Mouse (Mus musculus): ENCODE results near the gene Gm16181. TPM values are rescaled to one million over a fixed set of nuclear protein-coding genes. Genes with fewer than 3 reads are reported as not detected.
"Not testable (repeated sequence)": the region's sequence is repeated elsewhere in the genome, so short reads cannot be mapped to it uniquely, and the experiment has no call there.

Gene Gm16181
- polyA plus RNA-seq, 1 experiment, result not detected

DNA sequence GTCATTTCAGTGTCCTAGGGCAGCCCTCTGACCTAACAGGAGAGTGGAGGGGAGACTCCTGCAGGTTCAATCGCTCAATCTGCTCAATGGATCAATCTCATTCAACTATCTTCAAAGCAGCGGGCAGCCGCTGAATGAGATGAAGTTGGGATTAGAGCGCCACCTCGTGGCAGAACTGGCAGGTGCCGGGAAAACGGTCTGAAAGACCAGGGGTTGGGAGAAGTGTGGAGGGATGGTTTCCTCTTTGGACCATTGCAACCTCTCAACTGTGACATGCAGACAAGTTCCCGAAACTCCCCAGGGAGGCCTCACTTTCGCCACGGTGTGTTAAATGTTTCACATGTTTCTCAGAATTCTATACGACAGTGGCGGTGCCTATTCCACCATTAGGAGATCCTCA is 11.4 kb downstream of the Gm16181 start:
- H3K27me3 ChIP-seq (replicated peaks; ENCODE audit: control insufficient read depth, insufficient read depth, low read length), result no peaks in the 10 kb centered on the region
- H3K4me1 ChIP-seq (ENCODE audit: control insufficient read depth, insufficient read depth, low read length), result peaks cover 4% of the 10 kb centered on the region; the same call in 1 of the 2 replicates
- H3K4me3 ChIP-seq (ENCODE audit: insufficient read depth, low read depth, low read length), result no peak overlapping the region
- peak; percentile 89 for TF ChIP-seq CTCF (conservative IDR thresholded peaks at IDR 0.05; ENCODE audit: insufficient read depth, insufficient read length, low read depth, low read length)
- TF ChIP-seq POLR2A (IDR thresholded peaks at IDR 0.05; ENCODE audit: low read depth, low read length), result no peak
- no peak overlapping the region for H3K27ac ChIP-seq (ENCODE audit: insufficient read depth, low read depth, low read length)
- H3K36me3 ChIP-seq (ENCODE audit: control insufficient read depth, insufficient read depth, low read length), result no peaks in the 10 kb centered on the region
- whole genome bisulfite sequencing, result 6% methylated on average over 12 of the region's 12 CpGs
- peak; percentile 84 for DNase-seq

DNA sequence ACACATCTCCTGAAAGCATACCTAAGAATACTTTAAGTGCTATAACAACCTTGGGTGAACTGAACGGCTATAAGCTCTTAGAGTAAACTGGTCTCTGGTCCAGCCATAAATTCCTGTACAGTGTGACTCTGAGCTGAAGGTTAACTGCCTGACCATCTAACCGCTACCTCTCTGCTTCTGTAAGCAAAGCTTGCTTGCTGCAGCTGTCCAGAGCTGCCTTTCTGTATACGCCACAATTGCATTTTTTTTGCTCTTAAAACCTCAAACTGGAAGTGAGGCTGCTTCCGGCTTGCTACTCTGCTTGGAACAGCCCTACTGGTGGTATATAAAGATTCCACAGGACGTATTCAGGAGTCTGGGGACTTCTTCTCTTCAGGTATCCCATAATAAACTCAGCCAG is 12.0 kb downstream of the Gm16181 start:
- no peaks in the 10 kb centered on the region for H3K36me3 ChIP-seq (ENCODE audit: control insufficient read depth, insufficient read depth, low read length)
- peaks cover 4% of the 10 kb centered on the region; the same call in 1 of the 2 replicates for H3K4me1 ChIP-seq (ENCODE audit: control insufficient read depth, insufficient read depth, low read length)
- no peak overlapping the region for H3K4me3 ChIP-seq (ENCODE audit: insufficient read depth, low read depth, low read length)
- H3K27me3 ChIP-seq (replicated peaks; ENCODE audit: control insufficient read depth, insufficient read depth, low read length), result no peaks in the 10 kb centered on the region
- TF ChIP-seq POLR2A (IDR thresholded peaks at IDR 0.05; ENCODE audit: low read depth, low read length) (no peak), CTCF (conservative IDR thresholded peaks at IDR 0.05; ENCODE audit: insufficient read depth, insufficient read length, low read depth, low read length) (no peak)
- peak overlapping the region; percentile 47; the same call in 1 of the 2 replicates for H3K27ac ChIP-seq (ENCODE audit: insufficient read depth, low read depth, low read length)
- 60% methylated on average over 5 of the region's 5 CpGs for WGBS
- no peak for DNase-seq

DNA sequence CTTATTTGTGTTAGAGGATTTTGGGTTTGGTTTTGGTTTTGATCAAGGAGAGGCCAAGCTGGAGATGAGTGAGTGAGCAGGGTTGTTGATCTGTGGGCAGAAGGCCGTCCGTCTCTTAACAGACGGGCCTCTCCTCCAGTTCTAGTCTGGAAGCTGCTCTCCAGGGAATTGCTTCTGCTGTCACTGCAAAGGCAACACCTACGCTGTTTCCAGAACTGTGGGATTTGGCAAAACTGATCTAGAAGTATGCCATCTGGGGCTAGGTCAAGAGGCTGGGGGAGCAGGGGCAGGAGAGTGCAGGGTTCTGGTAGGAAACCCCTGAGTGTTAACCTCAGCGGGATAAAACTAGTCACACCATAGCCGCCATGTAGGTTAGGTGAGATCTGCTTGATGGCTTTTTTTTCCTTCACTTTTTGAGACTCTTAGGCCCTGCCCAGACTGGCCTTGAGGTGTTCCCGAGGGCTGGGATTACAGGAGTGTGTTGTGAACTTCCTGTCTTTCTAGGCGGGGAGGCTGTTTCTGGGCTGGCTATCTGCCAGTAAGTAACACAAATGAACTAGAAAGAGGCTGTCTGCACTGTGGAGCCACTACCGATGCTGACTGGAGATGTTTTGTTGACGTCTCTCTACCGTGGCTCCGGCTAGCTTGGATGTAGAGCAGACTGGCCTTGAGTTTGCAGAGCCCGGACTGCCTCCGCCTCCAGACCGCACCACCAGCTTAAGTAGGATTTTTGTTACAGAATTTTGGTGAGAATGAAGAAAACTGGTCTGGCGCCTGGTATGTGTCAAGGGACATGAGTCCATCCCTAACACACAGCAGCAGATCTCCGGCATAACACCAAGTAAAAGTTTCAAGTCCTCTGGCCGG is 12.7 kb downstream of the Gm16181 start, which contains the start of gene Atp6v1g2:
Gene Atp6v1g2, plus strand, starts transcription at position 547 of the 867 bp plus-strand sequence.
- 41% methylated on average over 18 of the region's 18 CpGs for WGBS
- peak; percentile 59 for DNase-seq
- no peaks in the 10 kb centered on the region for H3K27me3 ChIP-seq (replicated peaks; ENCODE audit: control insufficient read depth, insufficient read depth, low read length)
- no peak for TF ChIP-seq POLR2A (IDR thresholded peaks at IDR 0.05; ENCODE audit: low read depth, low read length)
- TF ChIP-seq CTCF (conservative IDR thresholded peaks at IDR 0.05; ENCODE audit: insufficient read depth, insufficient read length, low read depth, low read length), result no peak
- no peaks in the 10 kb centered on the region for H3K36me3 ChIP-seq (ENCODE audit: control insufficient read depth, insufficient read depth, low read length)
- H3K4me1 ChIP-seq (ENCODE audit: control insufficient read depth, insufficient read depth, low read length), result peaks cover 4% of the 10 kb centered on the region; the same call in 1 of the 2 replicates
- H3K27ac ChIP-seq (ENCODE audit: insufficient read depth, low read depth, low read length), result peak within 1 kb of the TSS; percentile 47
- H3K4me3 ChIP-seq (ENCODE audit: insufficient read depth, low read depth, low read length), result no peak within 1 kb of the TSS

DNA sequence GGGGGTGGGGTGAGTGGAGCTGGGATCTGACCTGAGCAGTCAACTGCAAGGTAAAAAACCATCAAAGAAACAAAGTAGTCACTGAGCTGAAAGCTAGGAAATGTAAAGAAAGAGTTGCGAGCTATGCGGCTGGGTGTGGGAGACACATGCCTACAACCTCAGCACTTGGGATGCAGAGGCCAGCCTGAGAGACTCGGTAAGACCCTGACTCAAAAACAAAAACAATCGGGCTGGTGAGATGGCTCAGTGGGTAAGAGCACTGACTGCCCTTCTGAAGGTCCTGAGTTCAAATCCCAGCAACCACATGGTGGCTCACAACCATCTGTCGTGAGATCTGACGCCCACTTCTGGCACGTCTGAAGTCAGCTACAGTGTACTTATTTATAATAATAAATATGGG is 13.5 kb downstream of the Gm16181 start:
- H3K4me3 ChIP-seq (ENCODE audit: insufficient read depth, low read depth, low read length); H3K27ac ChIP-seq (ENCODE audit: insufficient read depth, low read depth, low read length); H3K36me3 ChIP-seq (ENCODE audit: control insufficient read depth, insufficient read depth, low read length); H3K27me3 ChIP-seq (replicated peaks; ENCODE audit: control insufficient read depth, insufficient read depth, low read length); DNase-seq; H3K4me1 ChIP-seq (ENCODE audit: control insufficient read depth, insufficient read depth, low read length): not testable (repeated sequence)
- WGBS, result 75% methylated on average over 7 of the region's 7 CpGs

DNA sequence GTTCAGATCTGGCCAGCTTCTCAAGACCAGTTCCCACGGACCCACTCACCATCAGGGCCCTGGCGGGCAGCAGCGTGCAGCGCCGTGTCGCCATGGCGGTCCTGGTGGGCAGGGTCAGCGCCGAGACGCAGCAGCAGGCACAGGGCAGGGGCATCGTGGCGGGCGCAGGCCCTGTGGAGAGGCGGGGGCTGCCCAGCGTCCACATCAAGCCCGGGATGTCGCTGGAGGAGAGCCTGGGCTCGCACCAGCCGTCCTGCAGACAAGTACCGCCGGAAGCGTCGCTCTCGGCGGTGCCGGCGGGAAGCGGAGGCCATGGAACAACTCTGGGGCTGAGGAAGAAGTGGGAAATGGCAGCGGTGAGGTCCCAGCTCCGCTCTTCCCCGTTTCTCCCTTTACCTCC is 14.3 kb downstream of the Gm16181 start:
- peak overlapping the region; percentile 69 for H3K4me3 ChIP-seq (ENCODE audit: insufficient read depth, low read depth, low read length)
- no peaks in the 10 kb centered on the region for H3K27me3 ChIP-seq (replicated peaks; ENCODE audit: control insufficient read depth, insufficient read depth, low read length)
- H3K4me1 ChIP-seq (ENCODE audit: control insufficient read depth, insufficient read depth, low read length), result peaks cover 4% of the 10 kb centered on the region; the same call in 1 of the 2 replicates
- H3K27ac ChIP-seq (ENCODE audit: insufficient read depth, low read depth, low read length), result peak overlapping the region; percentile 88
- no peaks in the 10 kb centered on the region for H3K36me3 ChIP-seq (ENCODE audit: control insufficient read depth, insufficient read depth, low read length)
- WGBS, result 1% methylated on average over 31 of the region's 31 CpGs
- DNase-seq, result no peak
- TF ChIP-seq POLR2A (IDR thresholded peaks at IDR 0.05; ENCODE audit: low read depth, low read length), result peak; percentile 11
- no peak for TF ChIP-seq CTCF (conservative IDR thresholded peaks at IDR 0.05; ENCODE audit: insufficient read depth, insufficient read length, low read depth, low read length)

DNA sequence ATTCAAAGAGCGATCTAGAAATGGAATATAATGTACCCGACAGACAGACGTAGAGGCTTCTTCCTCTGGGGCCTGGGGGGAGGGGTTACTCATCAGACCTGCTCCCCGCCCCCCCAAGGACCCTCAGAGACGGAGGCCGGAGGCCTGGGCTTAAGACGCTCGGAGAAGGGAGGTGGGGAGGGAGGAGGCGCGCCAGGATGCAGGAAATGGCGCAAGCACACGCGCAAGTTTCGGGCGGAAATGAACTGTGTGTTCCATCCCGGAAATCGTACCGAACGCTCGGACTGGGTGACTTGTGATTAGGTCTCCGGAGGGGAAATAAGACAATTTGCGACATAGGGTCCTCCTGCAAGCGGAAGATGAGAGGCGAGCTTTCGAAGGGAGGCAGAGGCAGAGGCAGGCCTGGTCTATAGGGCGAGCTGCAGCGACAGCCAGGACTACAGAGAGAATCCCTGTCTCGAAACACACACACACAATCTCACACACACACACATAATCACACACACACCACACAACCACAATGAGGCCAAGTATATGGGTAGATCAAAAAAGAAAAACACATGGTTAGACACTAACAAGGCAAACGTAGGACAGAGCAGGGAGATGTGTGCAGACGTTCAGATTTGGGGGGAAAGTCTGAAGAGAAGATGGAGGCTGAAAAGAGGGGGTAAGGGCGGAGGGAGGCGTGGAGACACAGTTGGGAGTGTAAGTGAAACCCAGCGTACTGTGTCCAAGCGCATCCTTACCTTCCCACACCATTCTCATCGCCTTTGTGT is 15.2 kb downstream of the Gm16181 start, which contains the start of gene Nfkbil1:
Gene Nfkbil1, minus strand, starts transcription at position 179 of the 776 bp plus-strand sequence.
- Histone ChIP-seq H3K27ac (ENCODE audit: insufficient read depth, low read depth, low read length) (peak within 1 kb of the TSS; percentile 92), H3K27me3 (replicated peaks; ENCODE audit: control insufficient read depth, insufficient read depth, low read length) (no peaks in the 10 kb centered on the region), H3K4me1 (ENCODE audit: control insufficient read depth, insufficient read depth, low read length) (peaks cover 8% of the 10 kb centered on the region; the same call in 1 of the 2 replicates), H3K4me3 (ENCODE audit: insufficient read depth, low read depth, low read length) (peak within 1 kb of the TSS; percentile 69), H3K36me3 (ENCODE audit: control insufficient read depth, insufficient read depth, low read length) (no peaks in the 10 kb centered on the region)
- peak; percentile 36 for TF ChIP-seq POLR2A (IDR thresholded peaks at IDR 0.05; ENCODE audit: low read depth, low read length)
- TF ChIP-seq CTCF (conservative IDR thresholded peaks at IDR 0.05; ENCODE audit: insufficient read depth, insufficient read length, low read depth, low read length), result 0 out of 2 replicates have a peak, but pooled peaks have one; percentile 0
- peak; percentile 96 for DNase-seq
- under 1% methylated on average over 35 of the region's 35 CpGs for WGBS

DNA sequence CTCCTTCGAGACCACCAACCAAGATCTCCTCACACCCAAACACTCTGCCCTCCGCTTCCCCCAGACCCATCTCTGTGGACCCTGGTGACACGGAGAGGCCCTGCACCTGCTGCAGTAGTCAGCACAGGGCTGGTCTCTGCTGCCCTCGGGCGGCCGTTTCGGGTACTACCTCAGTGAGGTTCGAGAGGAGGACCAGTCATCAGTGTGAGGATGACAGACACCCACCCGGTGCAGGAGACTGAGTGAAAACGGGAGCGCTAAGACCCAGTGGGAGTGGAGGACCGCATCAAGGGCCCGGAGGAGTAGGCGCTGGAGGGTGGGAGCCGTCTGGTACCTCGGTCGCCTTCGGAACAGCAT is 15.7 kb downstream of the Gm16181 start:
- TF ChIP-seq POLR2A (IDR thresholded peaks at IDR 0.05; ENCODE audit: low read depth, low read length) (no peak), CTCF (conservative IDR thresholded peaks at IDR 0.05; ENCODE audit: insufficient read depth, insufficient read length, low read depth, low read length) (peak; percentile 94)
- no peaks in the 10 kb centered on the region for H3K27me3 ChIP-seq (replicated peaks; ENCODE audit: control insufficient read depth, insufficient read depth, low read length)
- peak overlapping the region; percentile 69 for H3K4me3 ChIP-seq (ENCODE audit: insufficient read depth, low read depth, low read length)
- peak overlapping the region; percentile 92 for H3K27ac ChIP-seq (ENCODE audit: insufficient read depth, low read depth, low read length)
- H3K4me1 ChIP-seq (ENCODE audit: control insufficient read depth, insufficient read depth, low read length), result peaks cover 8% of the 10 kb centered on the region; the same call in 1 of the 2 replicates
- under 1% methylated on average over 18 of the region's 18 CpGs for WGBS
- no peaks in the 10 kb centered on the region for H3K36me3 ChIP-seq (ENCODE audit: control insufficient read depth, insufficient read depth, low read length)
- peak; percentile 97 for DNase-seq

Data from kidney, adult 2 months (tissue).